Mouse (Mus musculus): ENCODE measurements around the gene Nell2. TPM values are rescaled to one million over a fixed set of nuclear protein-coding genes. Genes with fewer than 3 reads are reported as not detected.

The Nell2 gene
- polyA plus RNA-seq, 1 experiment from 2014 or later: 115 TPM

- 0 out of 2 replicates have a peak, but pooled peaks have one; percentile 38 for ATAC-seq (ENCODE audit: low FRiP score)
- no peak overlapping the region for H3K4me2 ChIP-seq (replicated peaks)
- peaks cover 8% of the 10 kb centered on the region for H3K9me3 ChIP-seq (replicated peaks)
- no peak overlapping the region for H3K4me3 ChIP-seq
- no peaks in the 10 kb centered on the region for H3K27me3 ChIP-seq
- 71% methylated on average over 11 of the region's 11 CpGs for WGBS
- H3K36me3 ChIP-seq: no peaks in the 10 kb centered on the region
- H3K4me1 ChIP-seq: peaks cover 19% of the 10 kb centered on the region
- no peak overlapping the region for H3K9ac ChIP-seq
- no peak overlapping the region for H3K27ac ChIP-seq
Observed at GRCm38 (mm10) chr15:95410213-95410843, 118.0 kb downstream of the Nell2 start.

DNA sequence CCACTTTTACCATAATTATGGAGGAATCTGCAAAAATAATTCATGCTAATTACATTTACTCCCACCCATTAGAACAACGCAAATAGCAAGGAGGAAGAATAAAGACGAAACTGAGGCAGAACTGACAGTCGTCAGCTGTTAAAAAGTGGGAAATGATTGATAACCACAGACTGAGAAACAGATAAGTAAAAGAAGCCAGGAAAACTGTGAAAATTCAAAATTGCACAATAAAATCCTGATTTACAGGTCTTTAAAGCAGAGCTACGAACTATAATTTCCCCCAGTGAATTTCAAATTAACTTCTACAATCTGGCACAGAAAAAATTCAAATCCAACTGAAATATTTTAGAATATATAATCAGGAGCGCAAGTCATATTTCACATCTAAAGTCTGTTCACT lies 138.0 kb downstream of the Nell2 start:
- H3K9me3 ChIP-seq (replicated peaks): no peaks in the 10 kb centered on the region
- 88% methylated on average over 5 of the region's 5 CpGs for WGBS
- no peak overlapping the region for H3K9ac ChIP-seq
- H3K27ac ChIP-seq: no peak overlapping the region
- no peaks in the 10 kb centered on the region for H3K36me3 ChIP-seq
- no peak overlapping the region for H3K4me2 ChIP-seq (replicated peaks)
- ATAC-seq (ENCODE audit: low FRiP score): no peak
- no peaks in the 10 kb centered on the region for H3K27me3 ChIP-seq
- H3K4me1 ChIP-seq: no peaks in the 10 kb centered on the region
- H3K4me3 ChIP-seq: no peak overlapping the region

DNA sequence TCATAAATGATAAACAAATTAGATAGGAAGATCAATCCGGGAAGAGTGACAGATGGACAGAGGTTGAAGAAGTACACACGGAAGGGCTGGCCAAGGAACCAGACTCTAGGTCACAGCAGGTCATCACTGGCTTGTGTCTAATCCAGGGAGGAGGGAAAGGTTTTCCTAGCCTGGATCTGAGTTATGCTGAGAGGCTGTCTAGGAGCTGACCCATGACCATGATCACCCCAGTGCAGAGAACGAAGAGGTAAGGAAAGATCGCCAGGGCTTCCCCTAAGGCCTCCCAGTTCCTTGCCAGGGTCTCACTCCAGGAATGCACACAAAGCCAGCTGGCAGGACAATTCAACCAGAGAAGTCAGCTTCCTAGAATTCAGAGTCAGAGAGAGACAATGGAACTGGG lies 139.4 kb downstream of the Nell2 start:
- no peak overlapping the region for H3K9ac ChIP-seq
- H3K4me2 ChIP-seq (replicated peaks): no peak overlapping the region
- no peaks in the 10 kb centered on the region for H3K9me3 ChIP-seq (replicated peaks)
- WGBS: 79% methylated on average over 4 of the region's 4 CpGs
- no peak overlapping the region for H3K27ac ChIP-seq
- H3K4me1 ChIP-seq: no peaks in the 10 kb centered on the region
- peaks cover 9% of the 10 kb centered on the region; the same call in 1 of the 2 replicates for H3K36me3 ChIP-seq
- H3K4me3 ChIP-seq: no peak overlapping the region
- no peaks in the 10 kb centered on the region for H3K27me3 ChIP-seq
- ATAC-seq (ENCODE audit: low FRiP score): no peak

DNA sequence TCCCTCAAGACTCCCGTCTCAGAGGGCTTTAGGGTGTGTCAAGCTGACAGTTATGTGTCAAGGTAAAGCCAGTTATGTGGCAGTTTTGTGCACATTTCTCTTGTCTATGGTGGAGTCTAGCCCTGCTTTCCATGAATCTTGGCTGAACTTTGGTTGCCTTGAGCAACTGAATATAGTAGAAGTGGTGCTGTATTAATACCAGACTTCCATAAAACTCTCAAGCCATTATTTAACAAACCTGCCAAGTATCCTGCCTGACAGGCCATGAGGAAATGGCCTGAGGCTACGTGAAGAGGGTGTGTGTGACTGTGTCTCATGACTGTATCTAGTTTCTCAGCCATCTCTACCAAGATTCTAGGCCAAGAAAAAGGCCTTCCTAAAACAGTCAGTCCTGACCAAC lies 147.5 kb downstream of the Nell2 start:
- no peak for ATAC-seq (ENCODE audit: low FRiP score)
- Histone ChIP-seq H3K4me3 (no peak overlapping the region), H3K4me2 (replicated peaks) (no peak overlapping the region), H3K27ac (no peak overlapping the region), H3K27me3 (no peaks in the 10 kb centered on the region), H3K4me1 (no peaks in the 10 kb centered on the region), H3K9ac (no peak overlapping the region), H3K36me3 (peaks cover 36% of the 10 kb centered on the region), H3K9me3 (replicated peaks) (no peaks in the 10 kb centered on the region)
- 80% methylated on average over 2 of the region's 2 CpGs for WGBS

GRCm38 (mm10) chr15:95370720-95371395 lies 157.5 kb downstream of the Nell2 start:
- Histone ChIP-seq H3K4me3 (no peak overlapping the region), H3K9me3 (replicated peaks) (no peaks in the 10 kb centered on the region), H3K27me3 (no peaks in the 10 kb centered on the region), H3K4me1 (no peaks in the 10 kb centered on the region), H3K4me2 (replicated peaks) (no peak overlapping the region), H3K27ac (no peak overlapping the region), H3K9ac (no peak overlapping the region), H3K36me3 (peaks cover 3% of the 10 kb centered on the region; the same call in 1 of the 2 replicates)
- ATAC-seq (ENCODE audit: low FRiP score): no peak
- 80% methylated on average over 16 of the region's 16 CpGs for WGBS

DNA sequence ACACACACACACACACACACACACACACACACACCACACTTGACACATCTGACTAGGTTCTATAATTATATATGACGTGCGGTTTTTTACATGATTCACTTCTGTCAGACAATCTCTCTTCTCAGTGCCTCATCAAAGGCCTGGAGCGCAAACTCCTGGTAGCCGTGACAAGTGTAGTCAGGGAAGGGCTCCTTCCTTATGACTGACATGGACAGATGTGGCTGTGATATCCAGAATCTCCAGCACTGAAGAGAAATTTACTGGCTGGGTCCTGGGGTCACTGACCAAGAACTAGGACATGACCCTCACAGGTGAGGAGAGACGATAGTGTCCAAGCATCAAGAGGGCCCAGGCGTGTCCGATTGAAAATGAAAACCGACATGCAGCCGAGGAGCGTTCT lies 160.2 kb downstream of the Nell2 start:
- ATAC-seq (ENCODE audit: low FRiP score): no peak
- Histone ChIP-seq H3K9me3 (replicated peaks) (no peaks in the 10 kb centered on the region), H3K36me3 (no peaks in the 10 kb centered on the region; the same call in 1 of the 2 replicates), H3K27me3 (no peaks in the 10 kb centered on the region), H3K4me2 (replicated peaks) (no peak overlapping the region), H3K27ac (no peak overlapping the region), H3K4me1 (no peaks in the 10 kb centered on the region), H3K4me3 (no peak overlapping the region), H3K9ac (no peak overlapping the region)
- WGBS: 88% methylated on average over 10 of the region's 10 CpGs

GRCm38 (mm10) chr15:95366506-95366905 lies 161.9 kb downstream of the Nell2 start:
- 78% methylated on average over 3 of the region's 3 CpGs for WGBS
- Histone ChIP-seq H3K4me3 (no peak overlapping the region), H3K9me3 (replicated peaks) (no peaks in the 10 kb centered on the region), H3K9ac (no peak overlapping the region), H3K4me2 (replicated peaks) (no peak overlapping the region), H3K27me3 (no peaks in the 10 kb centered on the region), H3K27ac (peak overlapping the region; percentile 52; the same call in 1 of the 2 replicates), H3K4me1 (no peaks in the 10 kb centered on the region), H3K36me3 (no peaks in the 10 kb centered on the region)
- ATAC-seq (ENCODE audit: low FRiP score): no peak

DNA sequence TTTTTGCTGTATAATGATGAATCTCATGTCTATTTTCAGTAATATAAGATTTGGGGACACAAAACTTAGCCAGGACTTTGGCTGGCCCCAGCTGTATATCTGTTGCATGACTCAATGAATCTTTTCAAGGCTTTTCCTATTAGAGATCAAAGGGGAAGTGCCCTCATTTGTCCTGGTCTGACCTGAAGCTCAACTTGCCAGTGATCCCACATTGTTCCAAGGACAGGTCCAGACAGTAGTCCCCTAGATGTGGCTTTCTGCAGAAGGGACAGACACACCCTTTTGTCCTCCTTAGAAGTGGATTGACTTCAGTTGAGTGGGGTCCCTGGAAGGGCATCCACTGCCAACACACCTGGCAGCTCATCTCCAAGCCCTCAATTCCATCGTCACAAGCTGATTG lies 173.6 kb downstream of the Nell2 start:
- no peak overlapping the region for H3K9ac ChIP-seq
- H3K27me3 ChIP-seq: no peaks in the 10 kb centered on the region
- H3K9me3 ChIP-seq (replicated peaks): no peaks in the 10 kb centered on the region
- no peak overlapping the region for H3K4me3 ChIP-seq
- H3K4me1 ChIP-seq: no peaks in the 10 kb centered on the region
- no peak overlapping the region for H3K27ac ChIP-seq
- H3K36me3 ChIP-seq: peaks cover 3% of the 10 kb centered on the region; the same call in 1 of the 2 replicates
- no peak for ATAC-seq (ENCODE audit: low FRiP score)
- no peak overlapping the region for H3K4me2 ChIP-seq (replicated peaks)
- 52% methylated on average over 1 of the region's 1 CpGs for WGBS

DNA sequence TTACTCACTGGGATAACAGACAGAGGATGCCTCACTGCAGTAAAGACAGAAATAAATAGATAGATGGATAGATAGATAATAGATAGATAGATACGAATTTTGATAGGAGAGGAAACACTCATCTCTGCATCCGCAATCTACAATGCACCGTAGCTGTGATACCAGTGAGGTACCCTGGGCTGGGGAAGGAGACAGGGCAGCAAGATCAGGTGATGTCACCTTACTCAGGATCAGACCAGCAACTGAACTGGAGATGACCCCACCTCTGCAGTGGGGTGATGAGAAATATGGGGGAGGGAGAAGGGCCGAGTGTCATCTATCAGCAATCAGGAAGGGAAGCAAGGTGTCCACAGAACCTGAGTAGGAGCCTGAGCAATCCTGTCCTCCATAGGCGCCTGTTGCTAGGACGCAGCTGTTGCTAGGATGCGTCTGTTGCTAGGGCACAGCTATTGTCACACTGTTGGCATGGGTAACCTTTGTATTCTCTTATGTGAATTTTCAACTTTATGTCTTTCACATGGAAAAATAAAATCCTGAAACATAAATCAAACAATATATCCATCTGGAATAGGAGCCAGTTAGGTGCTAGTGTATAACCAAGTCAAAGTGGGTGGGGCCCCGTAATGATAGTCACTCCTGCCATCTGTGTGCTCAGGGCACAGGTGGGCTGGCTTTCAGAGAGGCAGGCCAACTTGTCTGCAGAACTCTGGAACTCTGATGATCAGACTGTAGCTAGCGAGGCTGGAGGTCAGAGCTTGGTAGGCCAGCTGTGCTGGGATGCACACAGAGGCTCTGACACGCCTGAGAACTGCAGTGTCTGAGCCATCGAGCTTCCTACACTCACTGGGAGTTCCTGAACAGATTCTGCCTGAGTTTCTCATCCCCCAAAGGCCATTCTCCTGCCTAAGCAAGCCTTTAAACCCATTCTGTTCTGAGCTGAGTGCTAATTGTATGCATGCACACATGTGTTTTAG lies 193.7 kb downstream of the Nell2 start:
- ATAC-seq (ENCODE audit: low FRiP score): peak; percentile 80
- H3K4me2 ChIP-seq (replicated peaks): no peak overlapping the region
- no peak overlapping the region for H3K4me3 ChIP-seq
- no peaks in the 10 kb centered on the region for H3K36me3 ChIP-seq
- no peak overlapping the region; the same call in 1 of the 2 replicates for H3K27ac ChIP-seq
- no peaks in the 10 kb centered on the region for H3K9me3 ChIP-seq (replicated peaks)
- H3K4me1 ChIP-seq: peaks cover 20% of the 10 kb centered on the region
- WGBS: 70% methylated on average over 11 of the region's 11 CpGs
- no peak overlapping the region for H3K9ac ChIP-seq
- no peaks in the 10 kb centered on the region for H3K27me3 ChIP-seq

GRCm38 (mm10) chr15:95333229-95333628 lies 195.1 kb downstream of the Nell2 start:
- Histone ChIP-seq H3K36me3 (no peaks in the 10 kb centered on the region), H3K4me2 (replicated peaks) (no peak overlapping the region), H3K4me3 (no peak overlapping the region), H3K9ac (no peak overlapping the region), H3K9me3 (replicated peaks) (no peaks in the 10 kb centered on the region), H3K27me3 (no peaks in the 10 kb centered on the region), H3K27ac (no peak overlapping the region), H3K4me1 (peaks cover 20% of the 10 kb centered on the region)
- WGBS: 73% methylated on average over 4 of the region's 4 CpGs
- ATAC-seq (ENCODE audit: low FRiP score): no peak

DNA sequence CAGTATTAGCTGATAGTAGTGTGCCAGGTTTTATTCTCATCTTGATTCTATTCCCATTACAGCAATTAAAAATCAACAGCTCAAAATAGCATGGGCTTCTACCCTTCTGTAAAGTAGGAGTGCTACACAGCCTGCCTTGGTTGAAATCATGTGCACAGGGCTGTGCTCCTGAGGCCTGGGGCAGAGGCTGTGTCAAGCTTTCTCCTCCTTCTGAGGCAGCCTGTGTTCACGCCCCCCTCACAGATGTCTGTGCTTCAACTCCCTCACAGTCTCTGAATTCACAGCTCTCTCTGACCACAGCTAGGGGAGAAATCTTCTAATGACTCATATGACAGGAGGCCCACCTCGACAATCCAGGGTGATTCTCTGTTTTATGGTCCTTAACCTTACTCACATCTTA lies 197.4 kb downstream of the Nell2 start:
- 78% methylated on average over 2 of the region's 2 CpGs for WGBS
- H3K9me3 ChIP-seq (replicated peaks): 0 out of 2 replicates have a peak, but pooled peaks cover 2% of the 10 kb centered on the region

GRCm38 (mm10) chr15:95322744-95323143 lies 205.6 kb downstream of the Nell2 start:
- no peak overlapping the region for H3K9ac ChIP-seq
- ATAC-seq (ENCODE audit: low FRiP score): no peak
- H3K27ac ChIP-seq: no peak overlapping the region
- H3K27me3 ChIP-seq: no peaks in the 10 kb centered on the region
- WGBS: 92% methylated on average over 2 of the region's 2 CpGs
- no peak overlapping the region for H3K4me3 ChIP-seq
- H3K4me1 ChIP-seq: no peaks in the 10 kb centered on the region
- no peak overlapping the region for H3K4me2 ChIP-seq (replicated peaks)
- H3K36me3 ChIP-seq: no peaks in the 10 kb centered on the region
- H3K9me3 ChIP-seq (replicated peaks): 0 out of 2 replicates have a peak, but pooled peaks cover 2% of the 10 kb centered on the region

More for the DNA sequence above, 197.4 kb downstream of the Nell2 start:
- Histone ChIP-seq H3K4me1 (peaks cover 20% of the 10 kb centered on the region), H3K27ac (no peak overlapping the region), H3K27me3 (no peaks in the 10 kb centered on the region), H3K36me3 (no peaks in the 10 kb centered on the region), H3K4me3 (no peak overlapping the region), H3K4me2 (replicated peaks) (no peak overlapping the region), H3K9ac (no peak overlapping the region)
- ATAC-seq (ENCODE audit: low FRiP score): no peak

All from hindbrain, embryonic 12.5 days (tissue).